Mouse (Mus musculus) MEL (cell line): ENCODE measurements around the gene Gm4553.
"Not testable (repeated sequence)": the region's sequence is repeated elsewhere in the genome, so short reads cannot be mapped to it uniquely, and the experiment has no call there.

ENCODE experiments used
- BHLHE40 ChIP-seq: IDR thresholded peaks from 2 replicates; pipeline ENCODE4 v1.6.1; 2012; ENCODE audit warnings: low read depth, mild to moderate bottlenecking, inconsistent platforms, low read length, improper control_type of control experiment, borderline replicate concordance
- CHD1 ChIP-seq: IDR thresholded peaks from 2 replicates; pipeline ENCODE4 v1.6.1; 2012; ENCODE audit warnings: low read depth, mild to moderate bottlenecking, inconsistent platforms, low read length, improper control_type of control experiment
- CHD2 ChIP-seq: IDR thresholded peaks from 2 replicates; pipeline ENCODE4 v1.6.1; 2011; ENCODE audit warnings: low read length, improper control_type of control experiment
- CTCF ChIP-seq, 3 experiments: IDR thresholded peaks in 2 of 3; conservative IDR thresholded peaks in 1 of 3; 2 replicates each; pipeline ENCODE4 v1.5.1; 2011 to 2012; ENCODE audit warnings: low read length in 3 of 3, low read depth in 2 of 3, mild to moderate bottlenecking in 2 of 3, improper control_type of control experiment in 1 of 3, inconsistent platforms in 1 of 3, mixed read lengths in 1 of 3, moderate library complexity in 1 of 3; ENCODE audit not compliant: control insufficient read depth in 1 of 3, insufficient read depth in 1 of 3, poor library complexity in 1 of 3, severe bottlenecking in 1 of 3
- EP300 ChIP-seq, 2 experiments: IDR thresholded peaks; 2 replicates each; pipeline ENCODE4 v1.6.1; 2011; ENCODE audit warnings: improper control_type of control experiment in 2 of 2, low read length in 2 of 2, low read depth in 1 of 2, mild to moderate bottlenecking in 1 of 2
- HCFC1 ChIP-seq: IDR thresholded peaks from 2 replicates; pipeline ENCODE4 v1.6.1; 2012; ENCODE audit warnings: low read depth, mild to moderate bottlenecking, inconsistent platforms, low read length, improper control_type of control experiment, moderate library complexity
- MXI1 ChIP-seq: IDR thresholded peaks from 2 replicates; pipeline ENCODE4 v1.6.1; 2011; ENCODE audit warnings: mild to moderate bottlenecking, low read depth, low read length, improper control_type of control experiment
- MYB ChIP-seq: IDR thresholded peaks from 2 replicates; pipeline ENCODE4 v1.6.1; 2011; ENCODE audit warnings: mild to moderate bottlenecking, low read depth, low read length, improper control_type of control experiment
- POLR2A ChIP-seq, 2 experiments: IDR thresholded peaks; 2 replicates each; pipeline ENCODE4 v1.6.1; 2011 to 2012; ENCODE audit warnings: low read length in 2 of 2, mild to moderate bottlenecking in 2 of 2, control low read depth in 1 of 2, improper control_type of control experiment in 1 of 2, low read depth in 1 of 2, moderate library complexity in 1 of 2; ENCODE audit not compliant: control insufficient read depth in 1 of 2, insufficient read depth in 1 of 2, poor library complexity in 1 of 2
- POLR2AphosphoS2 ChIP-seq: IDR thresholded peaks from 2 replicates; pipeline ENCODE4 v1.6.1; 2011; ENCODE audit warnings: low read length, improper control_type of control experiment
- RCOR1 ChIP-seq: IDR thresholded peaks from 2 replicates; pipeline ENCODE4 v1.6.1; 2012; ENCODE audit warnings: low read depth, mild to moderate bottlenecking, inconsistent platforms, low read length, improper control_type of control experiment
- SMC3 ChIP-seq: IDR thresholded peaks from 2 replicates; pipeline ENCODE4 v1.6.1; 2011; ENCODE audit warnings: low read depth, low read length, improper control_type of control experiment
- TCF12 ChIP-seq: IDR thresholded peaks from 2 replicates; pipeline ENCODE4 v1.6.1; 2014; ENCODE audit warnings: low read depth, mild to moderate bottlenecking, inconsistent platforms, low read length, improper control_type of control experiment, moderate library complexity

DNA sequence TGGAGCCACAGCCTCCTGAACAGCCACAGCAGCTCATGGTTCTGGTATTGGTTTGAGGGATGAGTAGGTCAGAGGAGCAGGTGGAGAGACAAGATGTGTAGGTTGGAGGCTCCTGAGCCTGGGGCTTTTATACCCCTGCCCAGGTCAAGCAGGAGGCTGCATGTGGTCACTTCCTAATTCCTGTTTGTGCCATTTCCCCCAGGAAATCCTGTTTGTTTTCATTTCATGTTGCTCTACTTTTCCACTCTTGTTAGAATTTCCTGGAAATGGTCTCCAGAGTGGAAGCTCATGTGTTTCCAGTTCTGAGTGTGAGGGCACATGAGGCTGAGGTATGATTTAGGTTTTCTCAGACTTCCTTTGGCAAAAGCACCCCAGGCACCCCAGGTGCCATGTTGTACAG, 10.4 kb upstream of the Gm4553 start, which contains the start of gene Krtap5-2:
- not testable (repeated sequence) for TF ChIP-seq BHLHE40; CTCF (IDR thresholded peaks at IDR 0.05 in 2 of 3, conservative IDR thresholded peaks at IDR 0.05 in 1 of 3; ENCODE audit: control insufficient read depth in 1 of 3, insufficient read depth in 1 of 3, low read depth in 2 of 3, low read length in 3 of 3, poor library complexity in 1 of 3, severe bottlenecking in 1 of 3); MXI1; SMC3; CHD2; POLR2AphosphoS2; RCOR1; POLR2A (IDR thresholded peaks at IDR 0.05; ENCODE audit: control insufficient read depth in 1 of 2, insufficient read depth in 1 of 2, low read depth in 1 of 2, low read length in 2 of 2, poor library complexity in 1 of 2); EP300 (IDR thresholded peaks at IDR 0.05; ENCODE audit: low read depth in 1 of 2, low read length in 2 of 2); TCF12; MYB; CHD1; HCFC1
